Mouse (Mus musculus): Measurements from ENCODE around the gene Olfr146. TPM values are rescaled to one million over a fixed set of nuclear protein-coding genes. Genes with fewer than 3 reads are reported as not detected.

The Olfr146 gene
- polyA plus RNA-seq (2015; fragmentation: Nextera tagmentation; extraction: Ambion mirVana) = not detected in 2 replicates

GRCm38 (mm10) chr9:39023277-39023676 lies at the start of gene Olfr146:
Gene Olfr146, minus strand, starts transcription at chr9:39023377.
- ATAC-seq (no peak), DNase-seq (ENCODE audit: low spot score) (no peak)
- H3K4me1 ChIP-seq (ENCODE audit: insufficient read depth, low read depth, low read length) = no peaks in the 10 kb centered on the region
- no peak within 1 kb of the TSS for H3K4me3 ChIP-seq (ENCODE audit: low read depth, low read length)
- H3K4me2 ChIP-seq (replicated peaks; ENCODE audit: low read depth, low read length) = no peak within 1 kb of the TSS
- H3K27me3 ChIP-seq (replicated peaks; ENCODE audit: insufficient read depth, low read length) = no peaks in the 10 kb centered on the region
- TF ChIP-seq CTCF (IDR thresholded peaks at IDR 0.05) = no peak
- TF ChIP-seq EP300 (IDR thresholded peaks at IDR 0.05) = no peak
- H3K36me3 ChIP-seq (ENCODE audit: insufficient read depth, low read length) = no peaks in the 10 kb centered on the region
- no peak within 1 kb of the TSS for H3K9ac ChIP-seq (replicated peaks; ENCODE audit: low read depth)
- H3K9me3 ChIP-seq (ENCODE audit: low read length) = no peaks in the 10 kb centered on the region
- no peak within 1 kb of the TSS for H3K27ac ChIP-seq (ENCODE audit: low read length)
- WGBS = 42% methylated on average over 1 of the region's 1 CpGs

- DNase-seq (ENCODE audit: low spot score) (no peak), ATAC-seq (no peak)
- Histone ChIP-seq H3K27ac (ENCODE audit: low read length) (no peak within 1 kb of the TSS), H3K9me3 (ENCODE audit: low read length) (no peaks in the 10 kb centered on the region), H3K4me1 (ENCODE audit: insufficient read depth, low read depth, low read length) (no peaks in the 10 kb centered on the region), H3K9ac (replicated peaks; ENCODE audit: low read depth) (no peak within 1 kb of the TSS), H3K4me2 (replicated peaks; ENCODE audit: low read depth, low read length) (no peak within 1 kb of the TSS), H3K4me3 (ENCODE audit: low read depth, low read length) (no peak within 1 kb of the TSS), H3K27me3 (replicated peaks; ENCODE audit: insufficient read depth, low read length) (no peaks in the 10 kb centered on the region), H3K36me3 (ENCODE audit: insufficient read depth, low read length) (no peaks in the 10 kb centered on the region)
- TF ChIP-seq EP300 (IDR thresholded peaks at IDR 0.05) = no peak
- no peak for TF ChIP-seq CTCF (IDR thresholded peaks at IDR 0.05)
- 71% methylated on average over 1 of the region's 1 CpGs for WGBS
These were observed 41.7 kb upstream of the Olfr146 start, which contains the start of gene Olfr937 for GRCm38 (mm10) chr9:39064851-39065250. Gene Olfr937, minus strand, starts transcription at chr9:39064951.

- Histone ChIP-seq H3K36me3 (ENCODE audit: insufficient read depth, low read length) (no peaks in the 10 kb centered on the region), H3K4me1 (ENCODE audit: insufficient read depth, low read depth, low read length) (no peaks in the 10 kb centered on the region), H3K9me3 (ENCODE audit: low read length) (no peaks in the 10 kb centered on the region), H3K4me2 (replicated peaks; ENCODE audit: low read depth, low read length) (no peak within 1 kb of the TSS), H3K27me3 (replicated peaks; ENCODE audit: insufficient read depth, low read length) (no peaks in the 10 kb centered on the region), H3K4me3 (ENCODE audit: low read depth, low read length) (no peak within 1 kb of the TSS), H3K27ac (ENCODE audit: low read length) (no peak within 1 kb of the TSS), H3K9ac (replicated peaks; ENCODE audit: low read depth) (no peak within 1 kb of the TSS)
- TF ChIP-seq EP300 (IDR thresholded peaks at IDR 0.05) (no peak), CTCF (IDR thresholded peaks at IDR 0.05) (no peak)
- ATAC-seq = no peak
- WGBS = 73% methylated on average over 2 of the region's 2 CpGs
- no peak for DNase-seq (ENCODE audit: low spot score)
These were observed 23.6 kb downstream of the Olfr146 start, which contains the start of gene Olfr935 for GRCm38 (mm10) chr9:38999583-38999982. Gene Olfr935, minus strand, starts transcription at chr9:38999683.

- H3K4me2 ChIP-seq (replicated peaks; ENCODE audit: low read depth, low read length) = no peak within 1 kb of the TSS
- ATAC-seq (no peak), DNase-seq (ENCODE audit: low spot score) (no peak)
- no peaks in the 10 kb centered on the region for H3K4me1 ChIP-seq (ENCODE audit: insufficient read depth, low read depth, low read length)
- TF ChIP-seq EP300 (IDR thresholded peaks at IDR 0.05) (no peak), CTCF (IDR thresholded peaks at IDR 0.05) (no peak)
- no peaks in the 10 kb centered on the region for H3K9me3 ChIP-seq (ENCODE audit: low read length)
- H3K27ac ChIP-seq (ENCODE audit: low read length) = no peak within 1 kb of the TSS
- WGBS = 82% methylated on average over 2 of the region's 2 CpGs
- H3K27me3 ChIP-seq (replicated peaks; ENCODE audit: insufficient read depth, low read length) = no peaks in the 10 kb centered on the region
- no peaks in the 10 kb centered on the region for H3K36me3 ChIP-seq (ENCODE audit: insufficient read depth, low read length)
- no peak within 1 kb of the TSS for H3K9ac ChIP-seq (replicated peaks; ENCODE audit: low read depth)
- no peak within 1 kb of the TSS for H3K4me3 ChIP-seq (ENCODE audit: low read depth, low read length)
These were observed 35.0 kb downstream of the Olfr146 start, which contains the start of gene Olfr934 for GRCm38 (mm10) chr9:38988215-38988614. Gene Olfr934, minus strand, starts transcription at chr9:38988315.

GRCm38 (mm10) chr9:38972013-38972412 lies 51.2 kb downstream of the Olfr146 start, which contains the start of gene Olfr933:
Gene Olfr933, plus strand, starts transcription at chr9:38972313.
- H3K36me3 ChIP-seq (ENCODE audit: insufficient read depth, low read length) = no peaks in the 10 kb centered on the region
- no peaks in the 10 kb centered on the region for H3K4me1 ChIP-seq (ENCODE audit: insufficient read depth, low read depth, low read length)
- 66% methylated on average over 4 of the region's 4 CpGs for WGBS
- H3K27me3 ChIP-seq (replicated peaks; ENCODE audit: insufficient read depth, low read length) = no peaks in the 10 kb centered on the region
- H3K9ac ChIP-seq (replicated peaks; ENCODE audit: low read depth) = no peak within 1 kb of the TSS
- H3K4me3 ChIP-seq (ENCODE audit: low read depth, low read length) = no peak within 1 kb of the TSS
- H3K4me2 ChIP-seq (replicated peaks; ENCODE audit: low read depth, low read length) = no peak within 1 kb of the TSS
- TF ChIP-seq CTCF (IDR thresholded peaks at IDR 0.05) (no peak), EP300 (IDR thresholded peaks at IDR 0.05) (no peak)
- H3K27ac ChIP-seq (ENCODE audit: low read length) = no peak within 1 kb of the TSS
- no peak for DNase-seq (ENCODE audit: low spot score)
- no peaks in the 10 kb centered on the region for H3K9me3 ChIP-seq (ENCODE audit: low read length)
- no peak for ATAC-seq

Small RNA genes lying within 50 kb of the gene (microRNA-seq; reads per million reads assigned to microRNA genes)
- gene Gm25529 = not detected

Other genes starting within 250 kb of the Olfr146 start
- gene Olfr922, start 208.8 kb downstream of the Olfr146 start, polyA plus RNA-seq (2015; fragmentation: Nextera tagmentation; extraction: Ambion mirVana) = not detected in 2 replicates
- gene Olfr923, start 196.8 kb downstream of the Olfr146 start, polyA plus RNA-seq (2015; fragmentation: Nextera tagmentation; extraction: Ambion mirVana) = not detected in 2 replicates
- gene Olfr924, start 178.9 kb downstream of the Olfr146 start, polyA plus RNA-seq (2015; fragmentation: Nextera tagmentation; extraction: Ambion mirVana) = not detected in 2 replicates
- gene Olfr26, start 168.3 kb downstream of the Olfr146 start, polyA plus RNA-seq (2015; fragmentation: Nextera tagmentation; extraction: Ambion mirVana) = not detected in 2 replicates
- gene Olfr926, start 146.3 kb downstream of the Olfr146 start, polyA plus RNA-seq (2015; fragmentation: Nextera tagmentation; extraction: Ambion mirVana) = not detected in 2 replicates
- not detected in 2 replicates for gene Olfr930, start 93.6 kb downstream of the Olfr146 start, polyA plus RNA-seq (2015; fragmentation: Nextera tagmentation; extraction: Ambion mirVana)
- not detected in 2 replicates for gene Olfr933, start 51.1 kb downstream of the Olfr146 start, polyA plus RNA-seq (2015; fragmentation: Nextera tagmentation; extraction: Ambion mirVana)
- gene Olfr934, start 35.1 kb downstream of the Olfr146 start, polyA plus RNA-seq (2015; fragmentation: Nextera tagmentation; extraction: Ambion mirVana) = not detected in 2 replicates
- not detected in 2 replicates for gene Olfr935, start 23.7 kb downstream of the Olfr146 start, polyA plus RNA-seq (2015; fragmentation: Nextera tagmentation; extraction: Ambion mirVana)
- not detected in 2 replicates for gene Olfr937, start 41.6 kb upstream of the Olfr146 start, polyA plus RNA-seq (2015; fragmentation: Nextera tagmentation; extraction: Ambion mirVana)
- not detected in 2 replicates for gene Olfr938, start 55.5 kb upstream of the Olfr146 start, polyA plus RNA-seq (2015; fragmentation: Nextera tagmentation; extraction: Ambion mirVana)
- not detected in 2 replicates for gene Olfr27, start 104.8 kb upstream of the Olfr146 start, polyA plus RNA-seq (2015; fragmentation: Nextera tagmentation; extraction: Ambion mirVana)
- not detected in 2 replicates for gene Olfr943, start 142.9 kb upstream of the Olfr146 start, polyA plus RNA-seq (2015; fragmentation: Nextera tagmentation; extraction: Ambion mirVana)
- not detected in 2 replicates for gene Olfr944, start 178.5 kb upstream of the Olfr146 start, polyA plus RNA-seq (2015; fragmentation: Nextera tagmentation; extraction: Ambion mirVana)
- gene Olfr1537, start 226.6 kb upstream of the Olfr146 start, polyA plus RNA-seq (2015; fragmentation: Nextera tagmentation; extraction: Ambion mirVana) = not detected in 2 replicates

Measured in lung, postnatal 0 days (tissue).